Mouse (Mus musculus) MEL (cell line): ENCODE measurements at regions not wholly inside any gene's neighbourhood (a gene's known extent, or its start where the extent isn't known, plus 50 kb on each side); places are given as distances from the start of the nearest gene placed in this dataset.

Experiments used
- CTCF ChIP-seq, 3 experiments: IDR thresholded peaks in 2 of 3; conservative IDR thresholded peaks in 1 of 3; 2 replicates each; pipeline ENCODE4 v1.5.1; 2011 to 2012; ENCODE audit warnings: low read length in 3 of 3, low read depth in 2 of 3, mild to moderate bottlenecking in 2 of 3, improper control_type of control experiment in 1 of 3, inconsistent platforms in 1 of 3, mixed read lengths in 1 of 3, moderate library complexity in 1 of 3; ENCODE audit not compliant: control insufficient read depth in 1 of 3, insufficient read depth in 1 of 3, poor library complexity in 1 of 3, severe bottlenecking in 1 of 3
- EP300 ChIP-seq, 2 experiments: IDR thresholded peaks; 2 replicates each; pipeline ENCODE4 v1.6.1; 2011; ENCODE audit warnings: improper control_type of control experiment in 2 of 2, low read length in 2 of 2, low read depth in 1 of 2, mild to moderate bottlenecking in 1 of 2
- GABPA ChIP-seq: IDR thresholded peaks from 2 replicates; pipeline ENCODE4 v1.6.1; 2012; ENCODE audit warnings: low read depth, mild to moderate bottlenecking, inconsistent platforms, low read length, improper control_type of control experiment, moderate library complexity
- MAFK ChIP-seq: IDR thresholded peaks from 2 replicates; pipeline ENCODE4 v1.6.1; 2011; ENCODE audit warnings: low read depth, mild to moderate bottlenecking, low read length, improper control_type of control experiment, borderline replicate concordance
- POLR2A ChIP-seq, 2 experiments: IDR thresholded peaks; 2 replicates each; pipeline ENCODE4 v1.6.1; 2011 to 2012; ENCODE audit warnings: low read length in 2 of 2, mild to moderate bottlenecking in 2 of 2, control low read depth in 1 of 2, improper control_type of control experiment in 1 of 2, low read depth in 1 of 2, moderate library complexity in 1 of 2; ENCODE audit not compliant: control insufficient read depth in 1 of 2, insufficient read depth in 1 of 2, poor library complexity in 1 of 2
- POLR2AphosphoS2 ChIP-seq: IDR thresholded peaks from 2 replicates; pipeline ENCODE4 v1.6.1; 2011; ENCODE audit warnings: low read length, improper control_type of control experiment
- POLR2AphosphoS5 ChIP-seq: IDR thresholded peaks from 2 replicates; pipeline ENCODE4 v1.6.1; 2012; ENCODE audit warnings: low read depth, borderline replicate concordance, mild to moderate bottlenecking, inconsistent platforms, low read length, moderate library complexity, mixed read lengths
- RCOR1 ChIP-seq: IDR thresholded peaks from 2 replicates; pipeline ENCODE4 v1.6.1; 2012; ENCODE audit warnings: low read depth, mild to moderate bottlenecking, inconsistent platforms, low read length, improper control_type of control experiment
- TBP ChIP-seq: IDR thresholded peaks from 2 replicates; pipeline ENCODE4 v1.8.0; 2011; ENCODE audit warnings: low read depth, low read length, improper control_type of control experiment
- UBTF ChIP-seq: IDR thresholded peaks from 2 replicates; pipeline ENCODE4 v1.6.1; 2012; ENCODE audit warnings: low read depth, mild to moderate bottlenecking, inconsistent platforms, low read length, improper control_type of control experiment, moderate library complexity, borderline replicate concordance; ENCODE audit not compliant: insufficient read depth

GRCm38 (mm10) chr8:89245131-89245751, 201.3 kb upstream of the Sall1 start:
- TF ChIP-seq POLR2A (IDR thresholded peaks at IDR 0.05; ENCODE audit: control insufficient read depth in 1 of 2, insufficient read depth in 1 of 2, low read depth in 1 of 2, low read length in 2 of 2, poor library complexity in 1 of 2) (no peak), CTCF (IDR thresholded peaks at IDR 0.05 in 2 of 3, conservative IDR thresholded peaks at IDR 0.05 in 1 of 3; ENCODE audit: control insufficient read depth in 1 of 3, insufficient read depth in 1 of 3, low read depth in 2 of 3, low read length in 3 of 3, poor library complexity in 1 of 3, severe bottlenecking in 1 of 3) (no peak), RCOR1 (no peak), GABPA (no peak), UBTF (no peak), MAFK (no peak), POLR2AphosphoS2 (no peak), TBP (no peak), POLR2AphosphoS5 (no peak), EP300 (IDR thresholded peaks at IDR 0.05; ENCODE audit: low read depth in 1 of 2, low read length in 2 of 2) (no peak)
